8 mouse cellular contexts compared by ENCODE assay signal in the genomic region with DNA sequence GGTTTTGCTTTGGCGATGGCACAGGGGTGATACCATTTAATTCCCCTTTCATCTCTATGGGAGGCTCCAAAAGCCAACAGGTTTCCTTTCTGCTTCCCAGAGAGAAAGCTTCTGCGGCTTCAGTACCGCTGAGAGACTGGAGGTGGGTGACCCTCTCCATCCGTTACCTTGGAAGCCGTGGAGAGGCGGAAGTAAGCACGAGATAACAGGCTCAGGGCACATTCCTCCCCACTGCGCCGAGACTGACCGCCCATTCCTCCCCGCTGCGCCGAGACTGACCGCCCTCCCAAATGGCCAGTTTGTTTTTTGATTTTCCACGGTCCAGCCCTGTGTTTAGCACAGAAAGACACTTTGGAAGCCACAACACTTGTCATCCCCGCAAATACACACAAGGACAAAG. TPM values are rescaled to one million over a fixed set of nuclear protein-coding genes. Genes with fewer than 3 reads are reported as not detected.
DNase-seq lines count a peak whose midpoint lies in the region; ATAC-seq and TF ChIP-seq lines count a peak whose summit lies in the region.

No protein-coding gene starts in this region.

- H3K9ac ChIP-seq in stomach, postnatal 0 days (ENCODE audit: low read length), result no peak overlapping the region

- no peak overlapping the region for H3K27ac ChIP-seq in hindbrain, embryonic 10.5 days
- H3K27ac ChIP-seq in stomach, postnatal 0 days (replicated peaks), result no peak overlapping the region

- no peak for TF ChIP-seq CTCF in stomach, postnatal 0 days (IDR thresholded peaks at IDR 0.05; ENCODE audit: low read depth)

- under 1% methylated on average over 16 of the region's 16 CpGs for WGBS in hindbrain, embryonic 10.5 days
- WGBS in stomach, postnatal 0 days, result 3% methylated on average over 16 of the region's 16 CpGs

- peak overlapping the region; percentile 40 for H3K4me2 ChIP-seq in stomach, postnatal 0 days (replicated peaks; ENCODE audit: low read depth)

- H3K9me3 ChIP-seq in hindbrain, embryonic 10.5 days, result no peaks in the 10 kb centered on the region
- H3K9me3 ChIP-seq in stomach, postnatal 0 days (ENCODE audit: control insufficient read depth, low read length), result no peaks in the 10 kb centered on the region

- peak; percentile 3 for DNase-seq in urinary bladder, postnatal 14 days (ENCODE audit: low spot score)
- no peak for DNase-seq in urinary bladder, postnatal 25 days (ENCODE audit: low spot score)
- DNase-seq in hindbrain, embryonic 10.5 days (ENCODE audit: low spot score), result peak; percentile 60
- DNase-seq in lung, postnatal 10 days, result peak; percentile 24
- peak; percentile 19 for DNase-seq in stomach, postnatal 0 days (ENCODE audit: low spot score)
- no peak for DNase-seq in cerebellum, postnatal 4 days (ENCODE audit: low spot score in 2 of 2)
- DNase-seq in c-Kit-positive CD71-positive TER-119-positive erythroid progenitor cells, embryonic 14.5 days (ENCODE audit: low spot score), result no peak

- peak overlapping the region; percentile 43 for H3K4me3 ChIP-seq in hindbrain, embryonic 10.5 days
- H3K4me3 ChIP-seq in stomach, postnatal 0 days (ENCODE audit: low read depth, low read length), result no peak overlapping the region

- peaks cover 41% of the 10 kb centered on the region for H3K4me1 ChIP-seq in hindbrain, embryonic 10.5 days (replicated peaks)
- no peaks in the 10 kb centered on the region for H3K4me1 ChIP-seq in stomach, postnatal 0 days (replicated peaks; ENCODE audit: control insufficient read depth, insufficient read depth)

- peaks cover 100% of the 10 kb centered on the region for H3K27me3 ChIP-seq in hindbrain, embryonic 10.5 days (ENCODE audit: insufficient read depth, poor library complexity, severe bottlenecking)
- H3K27me3 ChIP-seq in stomach, postnatal 0 days (ENCODE audit: control insufficient read depth, insufficient read depth, low read length), result no peaks in the 10 kb centered on the region

- H3K36me3 ChIP-seq in hindbrain, embryonic 10.5 days, result no peaks in the 10 kb centered on the region
- no peaks in the 10 kb centered on the region for H3K36me3 ChIP-seq in stomach, postnatal 0 days (ENCODE audit: control insufficient read depth, insufficient read depth, low read length)

- no peak for TF ChIP-seq EP300 in stomach, postnatal 0 days (optimal IDR thresholded peaks at IDR 0.05)

- no peak for ATAC-seq in stomach, postnatal 0 days (ENCODE audit: low FRiP score, low TSS enrichment)
- ATAC-seq in frontal cortex, adult (ENCODE audit: low TSS enrichment), result no peak

RNA-seq across cellular contexts. Expression of a gene that starts 55.4 kb away (rescaled TPM):
- 1.4 and 1.9 TPM in 2 replicates for polyA plus RNA-seq in hindbrain, embryonic 10.5 days (2016; fragmentation: Nextera tagmentation; extraction: Ambion mirVana)
- not detected in 2 replicates for polyA plus RNA-seq in stomach, postnatal 0 days (2015; fragmentation: Nextera tagmentation; extraction: Ambion mirVana)

Comparison
In these comparisons a context has a peak if more than half of its experiments do, and no peak if none do; other contexts are left out.
1. DNase-seq: peak in urinary bladder, postnatal 14 days (single experiment), hindbrain, embryonic 10.5 days (single experiment), lung, postnatal 10 days (single experiment) and stomach, postnatal 0 days (single experiment); none in urinary bladder, postnatal 25 days (single experiment), cerebellum, postnatal 4 days (0 of 2) and c-Kit-positive CD71-positive TER-119-positive erythroid progenitor cells, embryonic 14.5 days (single experiment).